In genomic region chr5:31094799-31095691, GRCm38 (mm10) we compare ENCODE assay signal across 8 mouse cellular contexts. TPM values are rescaled to one million over a fixed set of nuclear protein-coding genes. Genes with fewer than 3 reads are reported as not detected.
DNase-seq lines count a peak whose midpoint lies in the region; TF ChIP-seq lines count a peak whose summit lies in the region.

No protein-coding gene starts in this region.

- no peak for TF ChIP-seq CTCF in embryonic fibroblast, embryonic 13.5 days (IDR thresholded peaks at IDR 0.05; ENCODE audit: borderline replicate concordance, insufficient read depth, low read length)

- no peaks in the 10 kb centered on the region for H3K4me1 ChIP-seq in embryonic fibroblast, embryonic 13.5 days (ENCODE audit: control insufficient read depth, insufficient read depth, low read length)

- H3K4me3 ChIP-seq in embryonic fibroblast, embryonic 13.5 days (ENCODE audit: insufficient read depth, low read length): 0 out of 2 replicates have a peak overlapping the region, but pooled peaks have one; percentile 8

- intact Hi-C loops in heart, postnatal 25 days (cut with DNase I): no loop called here

- peak; percentile 73 for DNase-seq in right cerebral cortex, adult 18-20 months
- no peak for DNase-seq in right cerebral cortex, postnatal 4 days
- peak; percentile 49 for DNase-seq in heart, postnatal 25 days (ENCODE audit: low spot score)
- DNase-seq in kidney, postnatal 36 days: peak; percentile 55 to 68
- DNase-seq in lung, postnatal 36 days: peak; percentile 84
- DNase-seq in retina, postnatal 1 day: peak; percentile 75
- DNase-seq in cerebellum, adult 11 months: no peak

- no peak overlapping the region for H3K27ac ChIP-seq in embryonic fibroblast, embryonic 13.5 days (ENCODE audit: insufficient read depth, low read length)

- TF ChIP-seq POLR2A in embryonic fibroblast, embryonic 13.5 days (IDR thresholded peaks at IDR 0.05; ENCODE audit: low read depth, low read length): no peak

RNA-seq across cellular contexts. Expression of gene Dnajc5g, which starts 11.0 kb away (rescaled TPM):
- polyA plus RNA-seq in embryonic fibroblast, embryonic 13.5 days (2011; ENCODE audit: insufficient read length, low read depth, missing spikeins): not detected in 2 replicates
- not detected for total RNA-seq in heart, postnatal 25 days (2021)

RNA-seq across cellular contexts. Expression of gene Slc30a3, which starts 13.0 kb away (rescaled TPM):
- polyA plus RNA-seq in embryonic fibroblast, embryonic 13.5 days (2011; ENCODE audit: insufficient read length, low read depth, missing spikeins): not detected in 2 replicates
- total RNA-seq in heart, postnatal 25 days (2021): not detected

RNA-seq across cellular contexts. Expression of gene Trim54, which starts 21.5 kb away (rescaled TPM):
- not detected in 2 replicates for polyA plus RNA-seq in embryonic fibroblast, embryonic 13.5 days (2011; ENCODE audit: insufficient read length, low read depth, missing spikeins)
- 100 to 1,000 TPM; 183 to 212 TPM for total RNA-seq in heart, postnatal 25 days (2021)

RNA-seq across cellular contexts. Expression of gene Cad, which starts 40.5 kb away (rescaled TPM):
- polyA plus RNA-seq in embryonic fibroblast, embryonic 13.5 days (2011; ENCODE audit: insufficient read length, low read depth, missing spikeins): 32.6 and 39.5 TPM in 2 replicates
- total RNA-seq in heart, postnatal 25 days (2021): 10 to 100 TPM; 14.4 to 15.5 TPM

RNA-seq across cellular contexts. Expression of gene Ucn, which starts 43.6 kb away (rescaled TPM):
- not detected in 2 replicates for polyA plus RNA-seq in embryonic fibroblast, embryonic 13.5 days (2011; ENCODE audit: insufficient read length, low read depth, missing spikeins)
- total RNA-seq in heart, postnatal 25 days (2021): not detected

Comparison
In these comparisons a context has a peak if more than half of its experiments do, and no peak if none do; other contexts are left out.
1. DNase-seq: peak in right cerebral cortex, adult 18-20 months (single experiment), heart, postnatal 25 days (single experiment), kidney, postnatal 36 days (2 of 2), lung, postnatal 36 days (single experiment) and retina, postnatal 1 day (single experiment); none in right cerebral cortex, postnatal 4 days (single experiment) and cerebellum, adult 11 months (single experiment).